Mouse (Mus musculus) hematopoietic stem cell, adult 5-6 weeks (primary cell): ENCODE measurements around the gene Gm4553. TPM values are rescaled to one million over a fixed set of nuclear protein-coding genes. Genes with fewer than 3 reads are reported as not detected.
"Not testable (repeated sequence)": the region's sequence is repeated elsewhere in the genome, so short reads cannot be mapped to it uniquely, and the experiment has no call there.

ENCODE experiments used
- ATAC-seq, 2 experiments: fragments of 125-278 bp in 1 of 2; replicated peaks in 1 of 2; 2 replicates each; pipeline ENCODE4 v1.8.0; 2016 to 2017; ENCODE audit warnings: inconsistent platforms in 2 of 2, mild to moderate bottlenecking in 2 of 2, moderate number of reproducible peaks in 2 of 2, low read depth in 1 of 2, moderate TSS enrichment in 1 of 2; ENCODE audit not compliant: low FRiP score in 2 of 2, poor library complexity in 2 of 2, severe bottlenecking in 2 of 2, insufficient read depth in 1 of 2, low TSS enrichment in 1 of 2
- total RNA-seq: library from RNA; stranded (forward); fragments of 172-1452, 232-1000 nt; gene quantifications from 2 replicates; pipeline ENCODE4 v1.2.3, GENCODE M21; 2017

The Gm4553 gene
- total RNA-seq, 1 experiment from 2014 or later: not detected

DNA sequence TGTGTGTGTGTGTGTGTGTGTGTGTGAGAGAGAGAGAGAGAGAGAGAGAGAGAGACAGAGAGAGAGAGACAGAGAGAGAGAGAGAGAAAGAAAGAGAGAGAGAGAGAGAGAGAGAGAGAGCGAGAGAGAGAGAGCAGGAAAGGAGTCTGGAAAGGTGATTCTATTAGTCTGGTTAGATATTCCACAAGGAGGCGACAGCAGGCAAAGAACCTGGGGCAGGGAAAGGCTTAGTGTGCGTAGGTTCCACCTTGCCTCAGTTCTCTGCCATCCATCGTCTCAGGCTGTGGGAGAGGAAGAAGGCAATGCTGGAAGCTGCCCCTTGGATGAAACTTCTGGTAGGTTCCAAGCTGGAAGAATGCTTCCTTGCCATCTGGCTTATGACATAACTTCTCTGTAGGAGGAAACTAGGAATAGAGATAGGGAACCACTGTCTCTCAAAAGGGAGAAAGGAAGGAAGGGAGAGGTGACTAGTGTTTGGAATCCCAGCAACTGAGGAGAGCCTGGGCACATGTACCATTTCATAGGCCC is 20.1 kb downstream of the Gm4553 start:
- ATAC-seq: no peak

DNA sequence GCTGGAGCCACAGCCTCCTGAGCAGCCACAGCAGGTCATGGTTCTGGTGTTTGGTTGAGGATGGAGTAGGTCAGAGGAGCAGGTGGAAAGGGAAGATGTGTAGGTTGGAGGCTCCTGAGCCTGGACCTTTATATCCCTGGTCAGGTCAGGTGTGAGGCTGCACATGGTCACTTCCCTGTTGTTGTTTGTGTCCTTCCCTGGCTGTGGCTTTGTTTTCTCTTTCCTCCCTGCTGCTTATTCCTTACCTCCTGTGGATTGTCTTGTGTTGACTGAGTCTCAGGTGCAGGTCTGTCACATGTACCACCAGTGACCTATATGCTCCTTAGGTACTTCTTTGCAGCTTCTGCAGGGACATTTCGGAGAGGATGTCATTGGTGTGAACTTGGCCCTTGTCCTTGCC is 21.0 kb downstream of the Gm4553 start, which contains the start of gene Gm45337:
Gene Gm45337, minus strand, starts transcription at position 101 of the 400 bp plus-strand sequence.
- ATAC-seq: no peak

DNA sequence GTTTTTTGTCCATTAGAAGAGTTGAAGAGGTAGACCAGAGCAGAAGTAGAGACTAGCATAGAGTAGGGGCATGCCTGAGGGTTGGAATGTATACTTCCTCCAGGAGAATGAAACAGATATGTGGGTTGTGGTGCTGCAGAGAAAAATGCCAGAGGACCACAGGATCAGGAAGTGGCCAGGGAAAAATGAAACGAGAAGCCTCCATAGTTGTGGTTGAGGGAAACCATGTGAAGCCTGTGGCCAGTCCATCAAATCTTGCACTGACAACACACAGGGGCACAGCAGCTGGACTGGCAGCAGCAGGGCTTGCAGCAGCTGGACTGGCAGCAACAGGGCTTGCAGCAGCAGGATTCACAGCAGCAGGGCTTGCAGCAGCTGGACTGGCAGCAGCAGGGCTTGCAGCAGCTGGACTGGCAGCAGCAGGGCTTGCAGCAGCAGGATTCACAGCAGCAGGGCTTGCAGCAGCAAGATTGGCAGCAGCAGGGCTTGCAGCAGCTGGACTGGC is 22.0 kb downstream of the Gm4553 start:
- ATAC-seq: peak; percentile 32 to 49; a peak in 3 of 4 replicates

DNA sequence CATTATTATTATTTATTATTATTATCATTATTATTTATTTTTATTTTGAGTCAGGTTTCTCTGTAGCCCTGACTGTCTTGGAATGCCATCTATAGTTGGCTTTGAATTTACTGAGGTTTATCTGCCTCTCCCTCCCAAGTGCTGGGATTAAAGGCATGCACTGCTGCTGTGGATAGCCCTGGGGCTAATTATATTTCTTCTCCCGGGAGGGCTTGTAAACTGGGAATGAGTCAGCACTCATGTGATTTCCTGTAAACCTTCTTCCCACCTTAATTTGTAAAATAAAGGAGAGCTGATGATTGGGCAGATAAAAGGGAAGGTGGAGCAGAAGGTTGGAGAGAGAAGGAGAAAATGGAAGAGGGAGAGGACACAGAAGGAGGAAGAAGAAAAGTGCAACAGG is 24.8 kb downstream of the Gm4553 start:
- no peak for ATAC-seq

DNA sequence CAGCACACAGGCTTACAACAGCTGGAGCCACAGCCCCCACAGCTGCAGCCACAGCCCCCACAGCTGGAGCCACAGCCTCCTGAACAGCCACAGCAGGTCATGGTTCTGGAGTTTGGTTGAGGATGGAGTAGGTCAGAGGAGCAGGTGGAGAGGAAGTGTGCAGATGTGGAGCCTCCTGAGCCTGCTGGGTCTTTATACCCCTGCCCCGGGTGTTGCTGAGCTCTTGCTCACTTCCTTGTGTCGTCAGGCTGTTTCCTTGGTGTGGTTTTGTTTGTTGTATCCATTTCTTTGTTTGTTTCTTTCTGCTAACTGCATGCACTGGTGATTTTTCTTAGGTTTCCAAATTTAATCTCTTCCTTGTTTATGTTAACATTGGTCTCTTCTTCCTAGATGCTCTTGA is 29.6 kb downstream of the Gm4553 start, which contains the start of gene Gm39115:
Gene Gm39115, minus strand, starts transcription at position 101 of the 400 bp plus-strand sequence.
- ATAC-seq: not testable (repeated sequence)

DNA sequence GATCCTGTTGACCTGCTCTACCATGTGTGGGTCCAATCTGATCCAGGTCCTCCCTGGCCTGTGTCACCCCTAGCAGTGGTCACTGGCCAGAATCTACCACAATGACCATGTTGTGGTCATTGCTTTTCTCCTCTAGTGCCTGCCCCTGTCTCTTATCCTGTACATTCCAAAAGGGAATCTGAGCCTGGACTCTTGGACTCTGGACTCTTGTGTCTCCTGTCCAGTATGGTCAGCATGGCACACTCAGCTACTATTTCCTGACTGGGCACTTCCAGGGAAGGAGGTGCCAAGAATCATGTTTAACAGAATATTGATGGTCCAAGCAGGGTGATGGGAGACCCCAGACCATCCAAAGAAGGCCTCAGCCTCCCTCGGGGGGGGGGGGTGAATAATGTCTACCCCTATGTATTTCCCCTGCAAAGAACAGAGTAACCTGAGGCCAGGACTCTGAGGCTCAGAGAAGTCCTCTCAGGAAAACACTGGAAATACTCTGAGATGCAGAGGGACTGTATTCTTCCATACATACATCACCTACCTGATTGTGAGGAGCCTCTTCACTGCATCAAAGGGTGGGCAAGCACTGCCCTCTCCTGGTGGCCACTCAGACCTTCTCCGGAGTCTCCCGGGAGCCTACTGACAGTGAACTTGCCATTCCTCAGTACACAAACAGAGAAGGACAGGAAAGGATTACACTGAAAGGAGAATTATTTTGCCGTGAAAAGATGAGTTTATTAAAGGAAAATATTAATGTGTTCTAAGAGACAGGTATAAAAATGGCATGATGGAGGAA is 31.1 kb downstream of the Gm4553 start:
- no peak for ATAC-seq

DNA sequence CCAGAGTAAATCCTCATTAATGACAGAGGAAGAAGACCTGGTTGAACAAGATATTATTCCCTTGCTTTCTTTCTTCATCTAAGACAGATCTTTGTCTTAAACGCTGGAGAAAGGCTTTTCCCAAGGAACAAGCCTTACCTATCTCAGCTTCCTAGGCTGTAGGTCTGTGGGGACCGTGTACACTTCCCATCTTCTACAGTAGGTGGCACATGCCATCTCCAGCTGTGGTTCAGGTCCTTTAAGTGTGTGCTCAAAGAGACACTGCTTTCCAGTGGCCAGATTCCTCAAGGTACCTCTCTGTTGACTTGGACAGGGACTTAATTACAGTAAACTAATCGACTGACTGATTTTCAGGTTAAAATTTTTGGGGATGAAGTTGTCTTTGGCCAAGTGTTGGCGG is 36.7 kb downstream of the Gm4553 start:
- no peak for ATAC-seq

DNA sequence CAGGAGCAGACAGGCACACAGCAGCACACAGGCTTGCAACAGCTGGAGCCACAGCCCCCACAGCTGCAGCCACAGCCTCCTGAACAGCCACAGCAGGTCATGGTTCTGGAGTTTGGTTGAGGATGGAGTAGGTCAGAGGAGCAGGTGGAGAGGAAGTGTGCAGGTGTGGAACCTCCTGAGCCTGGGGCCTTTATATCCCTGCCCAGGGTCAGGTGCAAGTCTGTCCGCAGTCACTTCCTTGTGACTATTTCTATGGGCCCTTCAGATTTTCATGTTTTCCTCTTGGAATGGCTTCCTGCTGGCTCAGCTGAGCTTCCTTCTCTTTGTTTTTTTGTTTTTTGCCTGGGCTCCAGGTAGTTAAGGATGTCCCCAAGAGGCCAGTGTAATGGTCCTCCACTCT is 44.9 kb downstream of the Gm4553 start, which contains the start of gene Gm45618:
Gene Gm45618, minus strand, starts transcription at position 101 of the 400 bp plus-strand sequence.
- not testable (repeated sequence) for ATAC-seq

DNA sequence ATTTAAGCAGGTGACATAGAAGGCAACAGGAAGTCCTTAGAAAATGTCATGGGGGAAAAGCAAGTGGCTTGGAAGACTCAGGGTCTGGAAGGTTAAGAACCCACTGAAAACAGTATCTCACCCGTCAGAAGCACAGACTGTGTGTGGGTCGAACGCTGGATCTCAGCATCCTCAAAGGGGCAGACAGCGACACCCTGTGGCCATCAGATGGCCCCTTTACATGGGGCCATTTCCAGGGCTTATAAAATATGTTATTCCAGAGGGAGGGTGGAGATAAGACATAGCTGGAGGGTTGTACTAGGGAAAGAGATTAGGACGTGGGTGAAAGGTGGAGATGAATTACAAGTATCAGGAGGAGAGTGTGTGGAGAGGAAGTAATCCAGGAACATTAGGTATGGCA is 45.9 kb downstream of the Gm4553 start:
- no peak for ATAC-seq

Other genes starting within 250 kb of the Gm4553 start
- gene Tollip, start 247.2 kb downstream of the Gm4553 start, total RNA-seq: 30.4 and 30.8 TPM in 2 replicates
- gene Brsk2, start 216.0 kb downstream of the Gm4553 start, total RNA-seq: not detected in 2 replicates
- gene Mob2, start 104.7 kb downstream of the Gm4553 start, total RNA-seq: 53.6 and 72.9 TPM in 2 replicates
- gene Dusp8, start 69.9 kb downstream of the Gm4553 start, total RNA-seq: 0.15 TPM in 1 of 2 replicates, not detected in the other
- not detected in 2 replicates for gene Gm45618, start 45.0 kb downstream of the Gm4553 start, total RNA-seq
- not detected in 2 replicates for gene Gm39115, start 29.7 kb downstream of the Gm4553 start, total RNA-seq
- not detected in 2 replicates for gene Gm45337, start 21.1 kb downstream of the Gm4553 start, total RNA-seq
- not detected in 2 replicates for gene Gm29735, start 8.6 kb downstream of the Gm4553 start, total RNA-seq
- not detected in 2 replicates for gene Krtap5-2, start 10.3 kb upstream of the Gm4553 start, total RNA-seq
- gene Gm10153, start 24.6 kb upstream of the Gm4553 start, total RNA-seq: not detected in 2 replicates
- not detected in 2 replicates for gene Krtap5-3, start 35.6 kb upstream of the Gm4553 start, total RNA-seq
- gene Gm7579, start 46.1 kb upstream of the Gm4553 start, total RNA-seq: not detected in 2 replicates
- not detected in 2 replicates for gene Krtap5-5, start 64.2 kb upstream of the Gm4553 start, total RNA-seq
- gene Gm40460, start 75.3 kb upstream of the Gm4553 start, total RNA-seq: not detected in 2 replicates
- not detected in 2 replicates for gene Gm2431, start 92.6 kb upstream of the Gm4553 start, total RNA-seq
- gene Gm4559, start 108.6 kb upstream of the Gm4553 start, total RNA-seq: not detected in 2 replicates
- gene Krtap5-1, start 131.4 kb upstream of the Gm4553 start, total RNA-seq: not detected in 2 replicates
- gene Krtap5-4, start 137.8 kb upstream of the Gm4553 start, total RNA-seq: not detected in 2 replicates
- gene Ifitm10, start 208.0 kb upstream of the Gm4553 start, total RNA-seq: not detected in 2 replicates
- gene Gm49369, start 216.9 kb upstream of the Gm4553 start, total RNA-seq: 18.0 and 43.2 TPM in 2 replicates
- 123 and 168 TPM in 2 replicates for gene Ctsd, start 222.3 kb upstream of the Gm4553 start, total RNA-seq